8 mouse cellular contexts compared by ENCODE assay signal in genomic region chr2:135711049-135711924, GRCm38 (mm10). TPM values are rescaled to one million over a fixed set of nuclear protein-coding genes. Genes with fewer than 3 reads are reported as not detected.
DNase-seq lines count a peak whose midpoint lies in the region; ATAC-seq and TF ChIP-seq lines count a peak whose summit lies in the region.

No protein-coding gene starts in this region.

- 23% methylated on average over 8 of the region's 8 CpGs for WGBS in lung, embryonic 14.5 days
- WGBS in forebrain, embryonic 10.5 days, result 24% methylated on average over 8 of the region's 8 CpGs
- whole genome bisulfite sequencing in hindbrain, embryonic 16.5 days, result 28% methylated on average over 8 of the region's 8 CpGs

- no peak overlapping the region for H3K4me3 ChIP-seq in lung, embryonic 14.5 days (ENCODE audit: low read depth, low read length)
- H3K4me3 ChIP-seq in forebrain, embryonic 10.5 days, result peak overlapping the region; percentile 37
- H3K4me3 ChIP-seq in hindbrain, embryonic 16.5 days (ENCODE audit: low read length), result peak overlapping the region; percentile 21
- no peak overlapping the region for H3K4me3 ChIP-seq in myocyte

- no peak for TF ChIP-seq CTCF in lung, embryonic 14.5 days (IDR thresholded peaks at IDR 0.05; ENCODE audit: low read depth)

- H3K36me3 ChIP-seq in lung, embryonic 14.5 days (ENCODE audit: insufficient read depth), result no peaks in the 10 kb centered on the region; the same call in 1 of the 2 replicates
- H3K36me3 ChIP-seq in forebrain, embryonic 10.5 days (replicated peaks), result no peaks in the 10 kb centered on the region
- no peaks in the 10 kb centered on the region for H3K36me3 ChIP-seq in hindbrain, embryonic 16.5 days (ENCODE audit: control insufficient read depth, insufficient read depth, low read length)
- no peaks in the 10 kb centered on the region for H3K36me3 ChIP-seq in myocyte (ENCODE audit: control insufficient read depth, insufficient read depth)

- H3K9ac ChIP-seq in lung, embryonic 14.5 days, result no peak overlapping the region
- H3K9ac ChIP-seq in hindbrain, embryonic 16.5 days (ENCODE audit: low read depth, low read length), result peak overlapping the region; percentile 28; the same call in 1 of the 2 replicates

- no peaks in the 10 kb centered on the region for H3K9me3 ChIP-seq in lung, embryonic 14.5 days (ENCODE audit: low read depth, low read length)
- no peaks in the 10 kb centered on the region for H3K9me3 ChIP-seq in forebrain, embryonic 10.5 days
- H3K9me3 ChIP-seq in hindbrain, embryonic 16.5 days (ENCODE audit: control insufficient read depth, low read length), result no peaks in the 10 kb centered on the region

- no peaks in the 10 kb centered on the region for H3K79me2 ChIP-seq in myocyte (ENCODE audit: control insufficient read depth, insufficient read depth)

- peak overlapping the region; percentile 90 for H3K27ac ChIP-seq in lung, embryonic 14.5 days (ENCODE audit: low read depth)
- H3K27ac ChIP-seq in forebrain, embryonic 10.5 days, result peak overlapping the region; percentile 84
- H3K27ac ChIP-seq in hindbrain, embryonic 16.5 days (ENCODE audit: low read depth, low read length), result peak overlapping the region; percentile 52

- no peak for TF ChIP-seq POLR2A in myocyte (IDR thresholded peaks at IDR 0.05; ENCODE audit: insufficient read length, low read depth)

- H3K4me2 ChIP-seq in lung, embryonic 14.5 days, result peak overlapping the region; percentile 44
- peak overlapping the region; percentile 51 for H3K4me2 ChIP-seq in hindbrain, embryonic 16.5 days (ENCODE audit: low read length)
- H3K4me2 ChIP-seq in myocyte (ENCODE audit: low read depth), result peak overlapping the region; percentile 65

- peak; percentile 62 for DNase-seq in lung, embryonic 14.5 days
- DNase-seq in lung, postnatal 25 days (ENCODE audit: low spot score), result no peak
- peak; percentile 71 for DNase-seq in forebrain, embryonic 10.5 days (ENCODE audit: extremely low spot score, low spot score)
- DNase-seq in yolk sac, embryonic 10.5 days (ENCODE audit: low spot score), result no peak
- DNase-seq in Muller cell, postnatal 12 days (ENCODE audit: inconsistent ontology term), result no peak
- DNase-seq in c-Kit-positive CD71-positive TER-119-positive erythroid progenitor cells, embryonic 14.5 days (ENCODE audit: low spot score), result no peak

- peak; percentile 66 for ATAC-seq in lung, embryonic 14.5 days (ENCODE audit: insufficient read depth)
- peak; percentile 82 for ATAC-seq in hindbrain, embryonic 16.5 days

- peaks cover 10% of the 10 kb centered on the region for H3K4me1 ChIP-seq in lung, embryonic 14.5 days (ENCODE audit: insufficient read depth)
- peaks cover 66% of the 10 kb centered on the region for H3K4me1 ChIP-seq in forebrain, embryonic 10.5 days
- peaks cover 19% of the 10 kb centered on the region for H3K4me1 ChIP-seq in hindbrain, embryonic 16.5 days (ENCODE audit: control insufficient read depth, insufficient read depth, low read depth, low read length)

- no peaks in the 10 kb centered on the region for H3K27me3 ChIP-seq in lung, embryonic 14.5 days (ENCODE audit: insufficient read depth, low read length)
- H3K27me3 ChIP-seq in forebrain, embryonic 10.5 days (ENCODE audit: poor library complexity, severe bottlenecking), result no peaks in the 10 kb centered on the region
- no peaks in the 10 kb centered on the region for H3K27me3 ChIP-seq in hindbrain, embryonic 16.5 days (replicated peaks; ENCODE audit: control insufficient read depth, insufficient read depth, low read length)
- no peaks in the 10 kb centered on the region for H3K27me3 ChIP-seq in myocyte (ENCODE audit: control insufficient read depth, insufficient read depth, insufficient read length)

- H3ac ChIP-seq in myocyte (ENCODE audit: control insufficient read depth, insufficient read length), result no peak overlapping the region

TF ChIP-seq in myocyte, 11 proteins besides CTCF, POLR2A, EP300 and RAD21:
- no peak for TF ChIP-seq TCF12 (IDR thresholded peaks at IDR 0.05; ENCODE audit: insufficient read depth, poor library complexity, severe bottlenecking)
- TF ChIP-seq TCF3 (IDR thresholded peaks at IDR 0.05; ENCODE audit: insufficient read length, low read depth), result no peak
- TF ChIP-seq POLR2AphosphoS2 (IDR thresholded peaks at IDR 0.05; ENCODE audit: insufficient read length, low read depth), result no peak
TF ChIP-seq in myocyte: peak in this region for 0.

RNA-seq across cellular contexts. Expression of gene Plcb4, which starts 52.5 kb away (rescaled TPM):
- 20.1 and 20.5 TPM in 2 replicates for polyA plus RNA-seq in lung, embryonic 14.5 days (2014; fragmentation: Nextera tagmentation; extraction: Ambion mirVana)
- polyA plus RNA-seq in forebrain, embryonic 10.5 days (2016; fragmentation: Nextera tagmentation; extraction: Ambion mirVana), result 15.9 and 16.0 TPM in 2 replicates
- 36.3 and 40.8 TPM in 2 replicates for polyA plus RNA-seq in hindbrain, embryonic 16.5 days (2015; fragmentation: Nextera tagmentation; extraction: Ambion mirVana)
- 5.3 TPM for polyA plus RNA-seq in myocyte (2012; fragmentation: generic; extraction: Trizol)

Comparison
In these comparisons a context has a peak if more than half of its experiments do, and no peak if none do; other contexts are left out.
1. DNase-seq: peak in lung, embryonic 14.5 days (single experiment) and forebrain, embryonic 10.5 days (single experiment); none in lung, postnatal 25 days (single experiment), yolk sac, embryonic 10.5 days (single experiment), Muller cell, postnatal 12 days (single experiment) and c-Kit-positive CD71-positive TER-119-positive erythroid progenitor cells, embryonic 14.5 days (single experiment).
2. H3K4me3 ChIP-seq: peak in forebrain, embryonic 10.5 days (single experiment) and hindbrain, embryonic 16.5 days (single experiment); none in lung, embryonic 14.5 days (single experiment) and myocyte (single experiment).
3. Peak in every context shown above with its lines, with median percentiles within 50 percentile points of each other: H3K27ac ChIP-seq and H3K4me2 ChIP-seq.